Comparison of ENCODE assay signal across 18 mouse cellular contexts in genomic region chr12:119051692-119052379, GRCm38 (mm10).
DNase-seq lines count a peak whose midpoint lies in the region; ATAC-seq and TF ChIP-seq lines count a peak whose summit lies in the region.
"Had no signal": no experiment of that assay in that cellular context is flagged by ENCODE, and none has a peak within 500 bp of the region (broad histone marks: within the 10 kb centered on the region; RNA-seq: fewer than 3 reads in every experiment).

No protein-coding gene starts in this region.

- H3K36me3 ChIP-seq in lung, embryonic 14.5 days (ENCODE audit: insufficient read depth): no peaks in the 10 kb centered on the region
- no peaks in the 10 kb centered on the region for H3K36me3 ChIP-seq in lung, postnatal 0 days (ENCODE audit: insufficient read depth, low read length)
- no peaks in the 10 kb centered on the region for H3K36me3 ChIP-seq in forebrain, embryonic 15.5 days
- H3K36me3 ChIP-seq in midbrain, embryonic 14.5 days (ENCODE audit: control insufficient read depth, insufficient read depth, low read length): no peaks in the 10 kb centered on the region
- H3K36me3 ChIP-seq: G1E; lung, embryonic 15.5 days had no signal

- H3K4me3 ChIP-seq in gastrocnemius, adult 2 months: no peak overlapping the region
- no peak overlapping the region for H3K4me3 ChIP-seq in lung, embryonic 14.5 days (ENCODE audit: low read depth, low read length)
- H3K4me3 ChIP-seq in lung, postnatal 0 days (ENCODE audit: low read depth, low read length): no peak overlapping the region
- H3K4me3 ChIP-seq in forebrain, embryonic 15.5 days: no peak overlapping the region
- H3K4me3 ChIP-seq in midbrain, embryonic 14.5 days (replicated peaks; ENCODE audit: low read depth, low read length): no peak overlapping the region
- H3K4me3 ChIP-seq: lung, embryonic 15.5 days had no signal

- no peaks in the 10 kb centered on the region for H3K9me3 ChIP-seq in lung, embryonic 14.5 days (ENCODE audit: low read depth, low read length)
- H3K9me3 ChIP-seq in lung, postnatal 0 days (ENCODE audit: low read length): no peaks in the 10 kb centered on the region
- no peaks in the 10 kb centered on the region for H3K9me3 ChIP-seq in forebrain, embryonic 15.5 days
- no peaks in the 10 kb centered on the region for H3K9me3 ChIP-seq in midbrain, embryonic 14.5 days (ENCODE audit: control insufficient read depth, low read length)
- H3K9me3 ChIP-seq: G1E; lung, embryonic 15.5 days had no signal

- H3K9ac ChIP-seq in lung, embryonic 14.5 days: no peak overlapping the region
- H3K9ac ChIP-seq in lung, postnatal 0 days (replicated peaks; ENCODE audit: low read depth): no peak overlapping the region
- H3K9ac ChIP-seq in forebrain, embryonic 15.5 days (replicated peaks): no peak overlapping the region
- H3K9ac ChIP-seq in midbrain, embryonic 14.5 days (replicated peaks; ENCODE audit: low read length): no peak overlapping the region
- H3K9ac ChIP-seq: lung, embryonic 15.5 days had no signal

- intact Hi-C loops in gastrocnemius, adult 2 months (cut with DNase I): no loop called here
- intact Hi-C loops in gastrocnemius, postnatal 14 days (cut with DNase I; ENCODE audit: low total_unique reads): no loop called here

- peak; percentile 80; the same call in 1 of the 2 replicates for ATAC-seq in lung, embryonic 14.5 days (ENCODE audit: insufficient read depth)
- ATAC-seq in lung, postnatal 0 days: no peak
- peak; percentile 78 for ATAC-seq in forebrain, embryonic 15.5 days (replicated peaks)
- ATAC-seq in midbrain, embryonic 14.5 days (ENCODE audit: low FRiP score, low TSS enrichment): peak; percentile 78; the same call in 1 of the 2 replicates
- no peak for ATAC-seq in erythroid progenitor cell, adult 5-6 weeks (replicated peaks; ENCODE audit: low FRiP score, poor library complexity, severe bottlenecking)
- ATAC-seq: inflammation-experienced regulatory T-cells, adult 6 months had no signal

- peak overlapping the region; percentile 40; the same call in 1 of the 2 replicates for H3K27ac ChIP-seq in gastrocnemius, adult 2 months
- H3K27ac ChIP-seq in lung, embryonic 14.5 days (ENCODE audit: low read depth): no peak overlapping the region
- no peak overlapping the region for H3K27ac ChIP-seq in lung, postnatal 0 days (ENCODE audit: low read length)
- no peak overlapping the region for H3K27ac ChIP-seq in forebrain, embryonic 15.5 days (replicated peaks)
- H3K27ac ChIP-seq in midbrain, embryonic 14.5 days (replicated peaks; ENCODE audit: low read depth, low read length): no peak overlapping the region
- H3K27ac ChIP-seq: lung, embryonic 15.5 days had no signal

- H3K4me1 ChIP-seq in lung, embryonic 14.5 days (ENCODE audit: insufficient read depth): no peaks in the 10 kb centered on the region
- no peaks in the 10 kb centered on the region for H3K4me1 ChIP-seq in lung, postnatal 0 days (ENCODE audit: insufficient read depth, low read depth, low read length)
- no peaks in the 10 kb centered on the region; the same call in 1 of the 2 replicates for H3K4me1 ChIP-seq in forebrain, embryonic 15.5 days
- H3K4me1 ChIP-seq in midbrain, embryonic 14.5 days (ENCODE audit: control insufficient read depth, insufficient read depth, low read length): 0 out of 2 replicates have a peak, but pooled peaks cover 3% of the 10 kb centered on the region
- H3K4me1 ChIP-seq: lung, embryonic 15.5 days had no signal

- no peak overlapping the region for H3K4me2 ChIP-seq in lung, embryonic 14.5 days
- H3K4me2 ChIP-seq in lung, postnatal 0 days (replicated peaks; ENCODE audit: low read depth, low read length): no peak overlapping the region
- no peak overlapping the region for H3K4me2 ChIP-seq in forebrain, embryonic 15.5 days (replicated peaks)
- no peak overlapping the region for H3K4me2 ChIP-seq in midbrain, embryonic 14.5 days (ENCODE audit: low read length)
- H3K4me2 ChIP-seq: lung, embryonic 15.5 days had no signal

- no peaks in the 10 kb centered on the region for H3K27me3 ChIP-seq in lung, embryonic 14.5 days (ENCODE audit: insufficient read depth, low read length)
- H3K27me3 ChIP-seq in lung, postnatal 0 days (replicated peaks; ENCODE audit: insufficient read depth, low read length): no peaks in the 10 kb centered on the region
- H3K27me3 ChIP-seq in forebrain, embryonic 15.5 days: no peaks in the 10 kb centered on the region
- H3K27me3 ChIP-seq in midbrain, embryonic 14.5 days (ENCODE audit: control insufficient read depth, insufficient read depth, low read length): no peaks in the 10 kb centered on the region
- H3K27me3 ChIP-seq: lung, embryonic 15.5 days had no signal

- no peak for TF ChIP-seq CTCF in gastrocnemius, adult 2 months (IDR thresholded peaks at IDR 0.05)
- no peak for TF ChIP-seq CTCF in lung, embryonic 14.5 days (IDR thresholded peaks at IDR 0.05; ENCODE audit: low read depth)
- no peak for TF ChIP-seq CTCF in lung, postnatal 0 days (IDR thresholded peaks at IDR 0.05)

- 46% methylated on average over 2 of the region's 2 CpGs for WGBS in lung, embryonic 14.5 days
- WGBS in lung, postnatal 0 days: 26% methylated on average over 2 of the region's 2 CpGs
- 55% methylated on average over 2 of the region's 2 CpGs for WGBS in forebrain, embryonic 15.5 days
- WGBS in midbrain, embryonic 14.5 days: 57% methylated on average over 2 of the region's 2 CpGs

- TF ChIP-seq EP300 in lung, postnatal 0 days (IDR thresholded peaks at IDR 0.05): no peak

- DNase-seq in gastrocnemius, adult 2 months: no peak
- no peak for DNase-seq in gastrocnemius, postnatal 14 days
- peak; percentile 64 for DNase-seq in lung, embryonic 14.5 days
- DNase-seq in lung, postnatal 0 days (ENCODE audit: low spot score): no peak
- DNase-seq in midbrain, embryonic 14.5 days: peak; percentile 47
- no peak for DNase-seq in testis, postnatal 14 days (ENCODE audit: low spot score)
- DNase-seq: adrenal gland, adult 2 months; cerebellum, adult 18-20 months; heart, postnatal 10 days; kidney, postnatal 10 days; layer of hippocampus, adult 9-11 months; liver; thymus, postnatal 14 days had no signal

Comparison
In these comparisons a context has a peak if more than half of its experiments do, and no peak if none do; other contexts are left out.
1. DNase-seq: peak in lung, embryonic 14.5 days (single experiment) and midbrain, embryonic 14.5 days (single experiment); none in gastrocnemius, adult 2 months (single experiment), gastrocnemius, postnatal 14 days (single experiment), lung, postnatal 0 days (single experiment) and testis, postnatal 14 days (single experiment).
2. ATAC-seq: peak in lung, embryonic 14.5 days (single experiment), forebrain, embryonic 15.5 days (single experiment) and midbrain, embryonic 14.5 days (single experiment); none in lung, postnatal 0 days (single experiment) and erythroid progenitor cell, adult 5-6 weeks (single experiment).